Mouse (Mus musculus) stomach, embryonic 14.5 days (tissue): ENCODE data around the gene Adcy6. TPM values are rescaled to one million over a fixed set of nuclear protein-coding genes. Genes with fewer than 3 reads are reported as not detected.
A peak's percentile ranks its signal among the peaks of the same experiment; 100 is the strongest.

Experiments
- ATAC-seq: fragments of 200-750 bp; cut with Nextera tagmentation; 2 replicates; pipeline ENCODE4 v1.8.0; 2017; ENCODE audit warnings: low read depth, moderate TSS enrichment; ENCODE audit not compliant: insufficient number of reproducible peaks, insufficient read depth, low FRiP score
- H3K27ac ChIP-seq: fragments of 300-500 bp; sonication (generic); 2 replicates; pipeline ENCODE4 v1.5.1; 2014; ENCODE audit warnings: mild to moderate bottlenecking, low read length, moderate library complexity, mixed read lengths
- H3K27me3 ChIP-seq: fragments of 300-500 bp; sonication (generic); 2 replicates; pipeline ENCODE4 v1.6.1; 2014; ENCODE audit warnings: low read length, control low read depth, mixed read lengths; ENCODE audit not compliant: control insufficient read depth, insufficient read depth
- H3K36me3 ChIP-seq: fragments of 300-500 bp; sonication (generic); 2 replicates; pipeline ENCODE4 v1.6.1; 2014; ENCODE audit warnings: mild to moderate bottlenecking, control low read depth, low read length, moderate library complexity, mixed read lengths; ENCODE audit not compliant: control insufficient read depth, insufficient read depth
- H3K4me1 ChIP-seq: fragments of 300-500 bp; sonication (generic); 2 replicates; pipeline ENCODE4 v1.6.1; 2014; ENCODE audit warnings: low read length, control low read depth, mixed read lengths; ENCODE audit not compliant: control insufficient read depth, insufficient read depth
- H3K4me2 ChIP-seq: fragments of 300-500 bp; sonication (generic); replicated peaks from 2 replicates; pipeline ENCODE4 v1.6.1; 2014; ENCODE audit warnings: low read depth, low read length, control low read depth
- H3K4me3 ChIP-seq: fragments of 300-500 bp; sonication (generic); 2 replicates; pipeline ENCODE4 v1.5.1; 2014; ENCODE audit warnings: low read depth, low read length, control low read depth
- H3K9ac ChIP-seq: fragments of 300-500 bp; sonication (generic); replicated peaks from 2 replicates; pipeline ENCODE4 v1.6.1; 2014; ENCODE audit warnings: low read depth, mild to moderate bottlenecking, control low read depth, low read length, moderate library complexity, mixed read lengths
- H3K9me3 ChIP-seq: fragments of 300-500 bp; sonication (generic); 2 replicates; pipeline ENCODE4 v1.6.1; 2016; ENCODE audit warnings: low read depth, low read length, control low read depth; ENCODE audit not compliant: control insufficient read depth
- WGBS: fragments of 180-500 bp; shearing (Covaris S2); extraction: QIAGEN DNeasy Blood & Tissue Kit; methylation state at CpG from one replicate; pipeline ENCODE4 v1.1.7; 2014; 5-methylcytosine and 5-hydroxymethylcytosine counted together
- polyA plus RNA-seq: library from polyadenylated mRNA; unstranded; fragments of >200 nt; fragmentation: Nextera tagmentation; extraction: Ambion mirVana; gene quantifications from 2 replicates; pipeline ENCODE4 v1.2.1, GENCODE M21; 2014

Gene Adcy6
- 21.9 and 23.0 TPM in 2 replicates for polyA plus RNA-seq

- H3K4me2 ChIP-seq, result peak within 1 kb of the TSS; percentile 89
- H3K27me3 ChIP-seq, result no peaks in the 10 kb centered on the region
- H3K4me3 ChIP-seq, result peak within 1 kb of the TSS; percentile 80
- no peaks in the 10 kb centered on the region for H3K9me3 ChIP-seq
- peak within 1 kb of the TSS; percentile 90 for H3K9ac ChIP-seq
- peak; percentile 86 for ATAC-seq
- peaks cover 25% of the 10 kb centered on the region for H3K4me1 ChIP-seq
- under 1% methylated on average over 70 of the region's 75 CpGs for WGBS
- H3K36me3 ChIP-seq, result no peaks in the 10 kb centered on the region
- H3K27ac ChIP-seq, result peak within 1 kb of the TSS; percentile 96
These were observed at the start of gene Adcy6 for GRCm38 (mm10) chr15:98609331-98610130. Gene Adcy6, minus strand, starts transcription at chr15:98610076.

- ATAC-seq, result no peak
- peaks cover 61% of the 10 kb centered on the region for H3K36me3 ChIP-seq
- no peak overlapping the region for H3K4me2 ChIP-seq
- H3K27ac ChIP-seq, result no peak overlapping the region
- H3K9me3 ChIP-seq, result no peaks in the 10 kb centered on the region
- 81% methylated on average over 15 of the region's 15 CpGs for WGBS
- no peaks in the 10 kb centered on the region for H3K27me3 ChIP-seq
- no peak overlapping the region for H3K4me3 ChIP-seq
- H3K9ac ChIP-seq, result no peak overlapping the region
- H3K4me1 ChIP-seq, result peaks cover 4% of the 10 kb centered on the region; the same call in 1 of the 2 replicates
These were observed 47.3 kb upstream of the Adcy6 start for GRCm38 (mm10) chr15:98656982-98657751.

GRCm38 (mm10) chr15:98652174-98652573 is 42.3 kb upstream of the Adcy6 start:
- Histone ChIP-seq H3K9ac (no peak overlapping the region), H3K9me3 (no peaks in the 10 kb centered on the region), H3K4me3 (no peak overlapping the region), H3K4me1 (no peaks in the 10 kb centered on the region), H3K27me3 (no peaks in the 10 kb centered on the region), H3K36me3 (peaks cover 90% of the 10 kb centered on the region), H3K4me2 (no peak overlapping the region), H3K27ac (no peak overlapping the region)
- WGBS, result 94% methylated on average over 8 of the region's 8 CpGs
- ATAC-seq, result no peak

GRCm38 (mm10) chr15:98651431-98651830 is 41.6 kb upstream of the Adcy6 start:
- Histone ChIP-seq H3K4me3 (no peak overlapping the region), H3K27me3 (no peaks in the 10 kb centered on the region), H3K4me1 (no peaks in the 10 kb centered on the region), H3K4me2 (no peak overlapping the region), H3K9ac (no peak overlapping the region), H3K9me3 (no peaks in the 10 kb centered on the region), H3K27ac (no peak overlapping the region), H3K36me3 (peaks cover 90% of the 10 kb centered on the region)
- ATAC-seq, result no peak
- 92% methylated on average over 15 of the region's 15 CpGs for WGBS

- Histone ChIP-seq H3K9ac (no peak overlapping the region), H3K27ac (no peak overlapping the region), H3K4me3 (no peak overlapping the region), H3K36me3 (peaks cover 94% of the 10 kb centered on the region), H3K4me2 (no peak overlapping the region), H3K27me3 (no peaks in the 10 kb centered on the region), H3K4me1 (no peaks in the 10 kb centered on the region), H3K9me3 (no peaks in the 10 kb centered on the region)
- WGBS, result 84% methylated on average over 3 of the region's 3 CpGs
- no peak for ATAC-seq
These were observed 38.2 kb upstream of the Adcy6 start for GRCm38 (mm10) chr15:98648071-98648470.

- Histone ChIP-seq H3K27ac (no peak overlapping the region), H3K27me3 (no peaks in the 10 kb centered on the region), H3K4me3 (no peak overlapping the region), H3K9me3 (no peaks in the 10 kb centered on the region), H3K4me2 (no peak overlapping the region), H3K4me1 (no peaks in the 10 kb centered on the region), H3K9ac (no peak overlapping the region), H3K36me3 (peaks cover 94% of the 10 kb centered on the region)
- no peak for ATAC-seq
- WGBS, result 86% methylated on average over 10 of the region's 10 CpGs
These were observed 37.4 kb upstream of the Adcy6 start for GRCm38 (mm10) chr15:98647308-98647707.

GRCm38 (mm10) chr15:98646737-98647136 is 36.9 kb upstream of the Adcy6 start:
- H3K9ac ChIP-seq, result no peak overlapping the region
- ATAC-seq, result no peak
- H3K27me3 ChIP-seq, result no peaks in the 10 kb centered on the region
- WGBS, result 77% methylated on average over 8 of the region's 8 CpGs
- H3K4me2 ChIP-seq, result no peak overlapping the region
- peaks cover 91% of the 10 kb centered on the region for H3K36me3 ChIP-seq
- H3K9me3 ChIP-seq, result no peaks in the 10 kb centered on the region
- H3K4me1 ChIP-seq, result no peaks in the 10 kb centered on the region
- H3K4me3 ChIP-seq, result no peak overlapping the region
- H3K27ac ChIP-seq, result no peak overlapping the region

GRCm38 (mm10) chr15:98645057-98646026 is 35.5 kb upstream of the Adcy6 start:
- H3K9ac ChIP-seq, result no peak overlapping the region
- no peak overlapping the region for H3K4me3 ChIP-seq
- no peak overlapping the region for H3K4me2 ChIP-seq
- ATAC-seq, result no peak
- H3K27me3 ChIP-seq, result no peaks in the 10 kb centered on the region
- WGBS, result 85% methylated on average over 24 of the region's 24 CpGs
- no peaks in the 10 kb centered on the region for H3K4me1 ChIP-seq
- H3K36me3 ChIP-seq, result peaks cover 85% of the 10 kb centered on the region
- H3K27ac ChIP-seq, result no peak overlapping the region
- no peaks in the 10 kb centered on the region for H3K9me3 ChIP-seq
